Mouse (Mus musculus): ENCODE results near the gene Rap1gap2. TPM values are rescaled to one million over a fixed set of nuclear protein-coding genes. Genes with fewer than 3 reads are reported as not detected.

Rap1gap2 gene
- polyA plus RNA-seq, 1 experiment from 2014 or later: 2.4 TPM

DNA sequence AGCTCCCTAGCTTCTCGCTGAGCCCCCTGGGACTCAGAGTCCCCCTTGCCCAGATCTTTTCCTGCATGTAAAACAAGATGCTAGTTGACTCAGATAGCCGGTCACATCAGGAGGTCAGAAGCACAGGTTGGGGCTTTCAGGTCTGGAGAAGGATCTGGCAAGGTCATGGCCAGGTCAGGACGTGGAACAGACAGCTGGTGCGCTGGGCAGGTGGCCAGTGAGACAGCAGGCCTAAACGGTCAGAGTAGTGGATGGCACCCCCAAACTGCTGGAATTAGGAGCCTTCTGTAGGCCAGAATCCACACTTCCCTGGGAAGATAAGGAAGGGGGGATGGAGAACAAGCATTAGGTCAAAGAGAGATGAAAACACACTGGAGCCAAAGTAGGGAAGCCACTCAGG, 223.5 kb downstream of the Rap1gap2 start:
- H3K9ac ChIP-seq: no peak overlapping the region
- 0 out of 2 replicates have a peak, but pooled peaks cover 8% of the 10 kb centered on the region for H3K4me1 ChIP-seq
- no peaks in the 10 kb centered on the region for H3K9me3 ChIP-seq
- no peaks in the 10 kb centered on the region for H3K27me3 ChIP-seq
- no peak overlapping the region for H3K27ac ChIP-seq
- 67% methylated on average over 5 of the region's 5 CpGs for WGBS
- H3K4me3 ChIP-seq: no peak overlapping the region
- no peak overlapping the region for H3K4me2 ChIP-seq
- H3K36me3 ChIP-seq: no peaks in the 10 kb centered on the region
- ATAC-seq (ENCODE audit: borderline replicate concordance, extremely low read depth, low FRiP score, low TSS enrichment): no peak

GRCm38 (mm10) chr11:74385674-74386073, 225.0 kb downstream of the Rap1gap2 start:
- H3K4me3 ChIP-seq: no peak overlapping the region
- 0 out of 2 replicates have a peak, but pooled peaks cover 8% of the 10 kb centered on the region for H3K4me1 ChIP-seq
- H3K27me3 ChIP-seq: no peaks in the 10 kb centered on the region
- H3K36me3 ChIP-seq: no peaks in the 10 kb centered on the region
- ATAC-seq (ENCODE audit: borderline replicate concordance, extremely low read depth, low FRiP score, low TSS enrichment): no peak
- no peak overlapping the region for H3K9ac ChIP-seq
- 0 out of 2 replicates have a peak overlapping the region, but pooled peaks have one; percentile 15 for H3K27ac ChIP-seq
- H3K9me3 ChIP-seq: no peaks in the 10 kb centered on the region
- WGBS: 63% methylated on average over 9 of the region's 9 CpGs
- no peak overlapping the region for H3K4me2 ChIP-seq

GRCm38 (mm10) chr11:74379166-74379873, 231.4 kb downstream of the Rap1gap2 start:
- H3K4me3 ChIP-seq: no peak overlapping the region
- no peak overlapping the region for H3K4me2 ChIP-seq
- H3K9ac ChIP-seq: no peak overlapping the region
- no peaks in the 10 kb centered on the region for H3K27me3 ChIP-seq
- H3K36me3 ChIP-seq: no peaks in the 10 kb centered on the region
- no peak for ATAC-seq (ENCODE audit: borderline replicate concordance, extremely low read depth, low FRiP score, low TSS enrichment)
- no peaks in the 10 kb centered on the region for H3K9me3 ChIP-seq
- H3K4me1 ChIP-seq: no peaks in the 10 kb centered on the region
- H3K27ac ChIP-seq: no peak overlapping the region
- 45% methylated on average over 4 of the region's 4 CpGs for WGBS

GRCm38 (mm10) chr11:74376847-74377246, 233.9 kb downstream of the Rap1gap2 start:
- no peak overlapping the region for H3K27ac ChIP-seq
- 0 out of 2 replicates have a peak, but pooled peaks have one; percentile 14 for ATAC-seq (ENCODE audit: borderline replicate concordance, extremely low read depth, low FRiP score, low TSS enrichment)
- H3K36me3 ChIP-seq: no peaks in the 10 kb centered on the region
- H3K9me3 ChIP-seq: no peaks in the 10 kb centered on the region
- no peaks in the 10 kb centered on the region for H3K4me1 ChIP-seq
- H3K4me3 ChIP-seq: no peak overlapping the region
- WGBS: 82% methylated on average over 3 of the region's 3 CpGs
- no peak overlapping the region for H3K9ac ChIP-seq
- H3K4me2 ChIP-seq: no peak overlapping the region
- H3K27me3 ChIP-seq: no peaks in the 10 kb centered on the region

DNA sequence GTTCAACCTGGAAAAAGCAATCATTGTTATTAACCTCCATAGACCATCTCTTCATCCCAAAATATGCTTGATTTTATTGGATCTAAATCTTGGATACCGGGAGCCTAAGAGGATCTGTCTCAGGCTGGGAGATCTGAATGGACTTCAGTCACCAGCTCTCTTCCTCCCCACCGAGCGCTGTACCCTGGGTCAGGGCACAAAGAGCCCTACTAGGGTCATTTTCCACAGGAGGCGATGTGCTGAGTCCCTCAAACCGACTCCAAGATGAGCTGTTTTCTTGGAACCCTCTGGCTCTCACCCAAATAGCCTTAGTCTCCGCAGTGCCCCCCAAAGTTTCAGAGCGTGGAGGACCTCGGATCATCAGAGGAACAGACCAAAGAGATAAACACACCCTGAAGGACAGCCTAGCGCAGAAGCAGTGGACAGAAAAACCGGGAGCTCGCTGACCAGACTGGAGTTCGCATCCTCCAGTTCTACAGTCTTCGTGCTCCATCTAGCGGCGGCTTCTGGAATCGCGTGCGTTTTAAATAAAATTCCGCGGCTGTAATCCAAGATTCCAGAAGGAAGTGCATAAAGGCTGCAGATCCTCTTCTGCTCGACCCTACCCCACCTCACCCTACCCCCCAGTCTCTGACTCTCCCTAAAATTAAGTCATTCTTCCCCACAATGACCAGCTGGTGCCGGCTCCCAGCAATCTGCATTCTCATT, 239.2 kb downstream of the Rap1gap2 start:
- H3K27me3 ChIP-seq: peaks cover 6% of the 10 kb centered on the region; the same call in 1 of the 2 replicates
- H3K9me3 ChIP-seq: no peaks in the 10 kb centered on the region
- H3K4me2 ChIP-seq: no peak overlapping the region
- no peak for ATAC-seq (ENCODE audit: borderline replicate concordance, extremely low read depth, low FRiP score, low TSS enrichment)
- WGBS: 13% methylated on average over 22 of the region's 22 CpGs
- H3K4me1 ChIP-seq: no peaks in the 10 kb centered on the region
- no peak overlapping the region for H3K27ac ChIP-seq
- no peak overlapping the region for H3K4me3 ChIP-seq
- H3K36me3 ChIP-seq: no peaks in the 10 kb centered on the region
- no peak overlapping the region for H3K9ac ChIP-seq

GRCm38 (mm10) chr11:74361769-74362168, 248.9 kb downstream of the Rap1gap2 start, which contains the start of gene Olfr412:
TSS of gene Olfr412 (plus strand) at chr11:74362069.
- 79% methylated on average over 1 of the region's 1 CpGs for WGBS
- no peak for ATAC-seq (ENCODE audit: borderline replicate concordance, extremely low read depth, low FRiP score, low TSS enrichment)

GRCm38 (mm10) chr11:74352550-74352949, 258.2 kb downstream of the Rap1gap2 start, which contains the start of gene Olfr411:
TSS of gene Olfr411 (minus strand) at chr11:74352650.
- H3K9ac ChIP-seq: no peak within 1 kb of the TSS
- WGBS: 65% methylated on average over 3 of the region's 3 CpGs
- H3K27me3 ChIP-seq: no peaks in the 10 kb centered on the region
- H3K4me1 ChIP-seq: no peaks in the 10 kb centered on the region
- H3K4me3 ChIP-seq: no peak within 1 kb of the TSS
- no peak within 1 kb of the TSS for H3K4me2 ChIP-seq
- H3K27ac ChIP-seq: no peak within 1 kb of the TSS
- H3K36me3 ChIP-seq: no peaks in the 10 kb centered on the region
- ATAC-seq (ENCODE audit: borderline replicate concordance, extremely low read depth, low FRiP score, low TSS enrichment): no peak
- H3K9me3 ChIP-seq: no peaks in the 10 kb centered on the region

More at GRCm38 (mm10) chr11:74361769-74362168, 248.9 kb downstream of the Rap1gap2 start, which contains the start of gene Olfr412:
- Histone ChIP-seq H3K9ac (no peak within 1 kb of the TSS), H3K27me3 (no peaks in the 10 kb centered on the region), H3K4me1 (no peaks in the 10 kb centered on the region), H3K4me3 (no peak within 1 kb of the TSS), H3K9me3 (no peaks in the 10 kb centered on the region), H3K36me3 (no peaks in the 10 kb centered on the region), H3K27ac (no peak within 1 kb of the TSS), H3K4me2 (no peak within 1 kb of the TSS)

GRCm38 (mm10) chr11:74337931-74338330, 272.8 kb downstream of the Rap1gap2 start, which contains the start of gene Olfr410:
TSS of gene Olfr410 (minus strand) at chr11:74338031.
- Histone ChIP-seq H3K9me3 (0 out of 2 replicates have a peak, but pooled peaks cover under 1% of the 10 kb centered on the region), H3K27me3 (no peaks in the 10 kb centered on the region), H3K36me3 (no peaks in the 10 kb centered on the region), H3K4me1 (no peaks in the 10 kb centered on the region), H3K27ac (no peak within 1 kb of the TSS), H3K4me2 (no peak within 1 kb of the TSS), H3K9ac (no peak within 1 kb of the TSS), H3K4me3 (no peak within 1 kb of the TSS)
- WGBS: 77% methylated on average over 6 of the region's 6 CpGs
- ATAC-seq (ENCODE audit: borderline replicate concordance, extremely low read depth, low FRiP score, low TSS enrichment): no peak

Other genes with a start within 250 kb of the Rap1gap2 start
- not detected in 2 replicates for gene Olfr412, start 248.8 kb downstream of the Rap1gap2 start, polyA plus RNA-seq (2015; fragmentation: Nextera tagmentation; extraction: Ambion mirVana)
- gene Ccdc92b, start 8.7 kb upstream of the Rap1gap2 start, polyA plus RNA-seq (2015; fragmentation: Nextera tagmentation; extraction: Ambion mirVana): 0.30 and 0.35 TPM in 2 replicates
- gene Cluh, start 38.6 kb upstream of the Rap1gap2 start, polyA plus RNA-seq (2015; fragmentation: Nextera tagmentation; extraction: Ambion mirVana): 18.6 and 21.0 TPM in 2 replicates
- gene Pafah1b1, start 113.8 kb upstream of the Rap1gap2 start, polyA plus RNA-seq (2015; fragmentation: Nextera tagmentation; extraction: Ambion mirVana): 41.2 and 45.1 TPM in 2 replicates
- 48.4 and 50.3 TPM in 2 replicates for gene Mettl16, start 159.9 kb upstream of the Rap1gap2 start, polyA plus RNA-seq (2015; fragmentation: Nextera tagmentation; extraction: Ambion mirVana)
- gene Mnt, start 220.0 kb upstream of the Rap1gap2 start, polyA plus RNA-seq (2015; fragmentation: Nextera tagmentation; extraction: Ambion mirVana): 3.7 and 4.5 TPM in 2 replicates